Mouse (Mus musculus) stomach, postnatal 0 days (tissue): ENCODE data around the gene Tmem248.

ENCODE experiments used
- CTCF ChIP-seq: IDR thresholded peaks from 2 replicates; pipeline ENCODE4 v1.5.1; 2016; ENCODE audit warnings: antibody characterized with exemption, low read depth, mild to moderate bottlenecking, moderate library complexity
- EP300 ChIP-seq: optimal IDR thresholded peaks from 2 replicates; pipeline ENCODE3; 2016; ENCODE audit warnings: antibody characterized with exemption

- TF ChIP-seq CTCF (no peak), EP300 (no peak)
Observed at GRCm38 (mm10) chr5:130196307-130196706, 20.6 kb upstream of the Tmem248 start.
